Mouse (Mus musculus): ENCODE measurements around the gene Cacna2d3. TPM values are rescaled to one million over a fixed set of nuclear protein-coding genes. Genes with fewer than 3 reads are reported as not detected.
A peak's percentile ranks its signal among the peaks of the same experiment; 100 is the strongest.

Cacna2d3 gene
- polyA plus RNA-seq, 1 experiment from 2014 or later: 19.1 TPM

- no peak overlapping the region for H3K9ac ChIP-seq (ENCODE audit: low read length)
- H3K9me3 ChIP-seq (ENCODE audit: control insufficient read depth, low read length): no peaks in the 10 kb centered on the region
- H3K36me3 ChIP-seq (ENCODE audit: control insufficient read depth, insufficient read depth, low read length): no peaks in the 10 kb centered on the region
- H3K4me1 ChIP-seq (ENCODE audit: control insufficient read depth, insufficient read depth, low read length): no peaks in the 10 kb centered on the region
- DNase-seq (ENCODE audit: low spot score) (no peak), ATAC-seq (ENCODE audit: insufficient read depth, low FRiP score, low TSS enrichment) (no peak)
- no peak overlapping the region for H3K27ac ChIP-seq (ENCODE audit: low read depth, low read length)
- H3K4me3 ChIP-seq (ENCODE audit: low read depth, low read length): no peak overlapping the region
- no peaks in the 10 kb centered on the region for H3K27me3 ChIP-seq (ENCODE audit: control insufficient read depth, insufficient read depth, low read length)
- H3K4me2 ChIP-seq (ENCODE audit: low read depth): no peak overlapping the region
- 30% methylated on average over 2 of the region's 2 CpGs for WGBS
These were observed 315.8 kb downstream of the Cacna2d3 start for GRCm38 (mm10) chr14:29405878-29406165.

- H3K27me3 ChIP-seq (ENCODE audit: control insufficient read depth, insufficient read depth, low read length): no peaks in the 10 kb centered on the region
- no peak overlapping the region for H3K4me3 ChIP-seq (ENCODE audit: low read depth, low read length)
- H3K4me2 ChIP-seq (ENCODE audit: low read depth): no peak overlapping the region
- no peaks in the 10 kb centered on the region for H3K36me3 ChIP-seq (ENCODE audit: control insufficient read depth, insufficient read depth, low read length)
- WGBS: 81% methylated on average over 8 of the region's 8 CpGs
- no peaks in the 10 kb centered on the region for H3K9me3 ChIP-seq (ENCODE audit: control insufficient read depth, low read length)
- ATAC-seq (ENCODE audit: insufficient read depth, low FRiP score, low TSS enrichment) (no peak), DNase-seq (ENCODE audit: low spot score) (no peak)
- no peak overlapping the region for H3K27ac ChIP-seq (ENCODE audit: low read depth, low read length)
- no peak overlapping the region for H3K9ac ChIP-seq (ENCODE audit: low read length)
- no peaks in the 10 kb centered on the region for H3K4me1 ChIP-seq (ENCODE audit: control insufficient read depth, insufficient read depth, low read length)
These were observed 316.4 kb downstream of the Cacna2d3 start for GRCm38 (mm10) chr14:29405125-29405877.

- no peaks in the 10 kb centered on the region for H3K27me3 ChIP-seq (ENCODE audit: control insufficient read depth, insufficient read depth, low read length)
- no peak for ATAC-seq (ENCODE audit: insufficient read depth, low FRiP score, low TSS enrichment)
- DNase-seq (ENCODE audit: low spot score): no peak
- WGBS: 72% methylated on average over 8 of the region's 8 CpGs
- no peak overlapping the region for H3K4me2 ChIP-seq (ENCODE audit: low read depth)
- H3K9ac ChIP-seq (ENCODE audit: low read length): no peak overlapping the region
- no peak overlapping the region for H3K27ac ChIP-seq (ENCODE audit: low read depth, low read length)
- no peaks in the 10 kb centered on the region for H3K36me3 ChIP-seq (ENCODE audit: control insufficient read depth, insufficient read depth, low read length)
- H3K4me3 ChIP-seq (ENCODE audit: low read depth, low read length): no peak overlapping the region
- no peaks in the 10 kb centered on the region for H3K9me3 ChIP-seq (ENCODE audit: control insufficient read depth, low read length)
- no peaks in the 10 kb centered on the region for H3K4me1 ChIP-seq (ENCODE audit: control insufficient read depth, insufficient read depth, low read length)
These were observed 317.5 kb downstream of the Cacna2d3 start for GRCm38 (mm10) chr14:29403849-29404808.

GRCm38 (mm10) chr14:29402471-29402870, 319.2 kb downstream of the Cacna2d3 start:
- H3K9ac ChIP-seq (ENCODE audit: low read length): no peak overlapping the region
- 56% methylated on average over 8 of the region's 8 CpGs for WGBS
- no peaks in the 10 kb centered on the region for H3K36me3 ChIP-seq (ENCODE audit: control insufficient read depth, insufficient read depth, low read length)
- peak; percentile 27; the same call in 1 of the 2 replicates for ATAC-seq (ENCODE audit: insufficient read depth, low FRiP score, low TSS enrichment)
- no peak overlapping the region for H3K4me2 ChIP-seq (ENCODE audit: low read depth)
- H3K27me3 ChIP-seq (ENCODE audit: control insufficient read depth, insufficient read depth, low read length): no peaks in the 10 kb centered on the region
- no peak overlapping the region for H3K4me3 ChIP-seq (ENCODE audit: low read depth, low read length)
- peak; percentile 45 for DNase-seq (ENCODE audit: low spot score)
- no peaks in the 10 kb centered on the region for H3K4me1 ChIP-seq (ENCODE audit: control insufficient read depth, insufficient read depth, low read length)
- no peak overlapping the region for H3K27ac ChIP-seq (ENCODE audit: low read depth, low read length)
- no peaks in the 10 kb centered on the region for H3K9me3 ChIP-seq (ENCODE audit: control insufficient read depth, low read length)

- DNase-seq (ENCODE audit: low spot score): no peak
- Histone ChIP-seq H3K36me3 (ENCODE audit: control insufficient read depth, insufficient read depth, low read length) (no peaks in the 10 kb centered on the region), H3K9me3 (ENCODE audit: control insufficient read depth, low read length) (no peaks in the 10 kb centered on the region), H3K27me3 (ENCODE audit: control insufficient read depth, insufficient read depth, low read length) (no peaks in the 10 kb centered on the region), H3K4me2 (ENCODE audit: low read depth) (no peak overlapping the region), H3K4me3 (ENCODE audit: low read depth, low read length) (no peak overlapping the region), H3K9ac (ENCODE audit: low read length) (no peak overlapping the region), H3K4me1 (ENCODE audit: control insufficient read depth, insufficient read depth, low read length) (no peaks in the 10 kb centered on the region), H3K27ac (ENCODE audit: low read depth, low read length) (no peak overlapping the region)
- 73% methylated on average over 8 of the region's 8 CpGs for WGBS
- no peak for ATAC-seq (ENCODE audit: insufficient read depth, low FRiP score, low TSS enrichment)
These were observed 327.9 kb downstream of the Cacna2d3 start for GRCm38 (mm10) chr14:29393786-29394185.

GRCm38 (mm10) chr14:29392851-29393250, 328.8 kb downstream of the Cacna2d3 start:
- no peaks in the 10 kb centered on the region for H3K27me3 ChIP-seq (ENCODE audit: control insufficient read depth, insufficient read depth, low read length)
- no peak overlapping the region for H3K4me2 ChIP-seq (ENCODE audit: low read depth)
- H3K4me1 ChIP-seq (ENCODE audit: control insufficient read depth, insufficient read depth, low read length): no peaks in the 10 kb centered on the region
- H3K27ac ChIP-seq (ENCODE audit: low read depth, low read length): no peak overlapping the region
- no peaks in the 10 kb centered on the region for H3K36me3 ChIP-seq (ENCODE audit: control insufficient read depth, insufficient read depth, low read length)
- ATAC-seq (ENCODE audit: insufficient read depth, low FRiP score, low TSS enrichment) (no peak), DNase-seq (ENCODE audit: low spot score) (no peak)
- H3K9ac ChIP-seq (ENCODE audit: low read length): no peak overlapping the region
- 95% methylated on average over 3 of the region's 3 CpGs for WGBS
- no peak overlapping the region for H3K4me3 ChIP-seq (ENCODE audit: low read depth, low read length)
- H3K9me3 ChIP-seq (ENCODE audit: control insufficient read depth, low read length): no peaks in the 10 kb centered on the region

GRCm38 (mm10) chr14:29391489-29391888, 330.2 kb downstream of the Cacna2d3 start:
- Histone ChIP-seq H3K36me3 (ENCODE audit: control insufficient read depth, insufficient read depth, low read length) (no peaks in the 10 kb centered on the region), H3K4me1 (ENCODE audit: control insufficient read depth, insufficient read depth, low read length) (no peaks in the 10 kb centered on the region), H3K9me3 (ENCODE audit: control insufficient read depth, low read length) (no peaks in the 10 kb centered on the region), H3K9ac (ENCODE audit: low read length) (no peak overlapping the region), H3K4me3 (ENCODE audit: low read depth, low read length) (no peak overlapping the region), H3K4me2 (ENCODE audit: low read depth) (no peak overlapping the region), H3K27ac (ENCODE audit: low read depth, low read length) (no peak overlapping the region), H3K27me3 (ENCODE audit: control insufficient read depth, insufficient read depth, low read length) (no peaks in the 10 kb centered on the region)
- DNase-seq (ENCODE audit: low spot score) (no peak), ATAC-seq (ENCODE audit: insufficient read depth, low FRiP score, low TSS enrichment) (no peak)
- WGBS: 88% methylated on average over 2 of the region's 2 CpGs

- no peaks in the 10 kb centered on the region for H3K9me3 ChIP-seq (ENCODE audit: control insufficient read depth, low read length)
- H3K4me2 ChIP-seq (ENCODE audit: low read depth): no peak overlapping the region
- no peaks in the 10 kb centered on the region for H3K36me3 ChIP-seq (ENCODE audit: control insufficient read depth, insufficient read depth, low read length)
- WGBS: 80% methylated on average over 3 of the region's 3 CpGs
- no peaks in the 10 kb centered on the region for H3K4me1 ChIP-seq (ENCODE audit: control insufficient read depth, insufficient read depth, low read length)
- H3K9ac ChIP-seq (ENCODE audit: low read length): no peak overlapping the region
- DNase-seq (ENCODE audit: low spot score): no peak
- no peaks in the 10 kb centered on the region for H3K27me3 ChIP-seq (ENCODE audit: control insufficient read depth, insufficient read depth, low read length)
- H3K27ac ChIP-seq (ENCODE audit: low read depth, low read length): no peak overlapping the region
- no peak overlapping the region for H3K4me3 ChIP-seq (ENCODE audit: low read depth, low read length)
- no peak for ATAC-seq (ENCODE audit: insufficient read depth, low FRiP score, low TSS enrichment)
These were observed 333.9 kb downstream of the Cacna2d3 start for GRCm38 (mm10) chr14:29387761-29388160.

- H3K27ac ChIP-seq (ENCODE audit: low read depth, low read length): no peak overlapping the region
- ATAC-seq (ENCODE audit: insufficient read depth, low FRiP score, low TSS enrichment) (no peak), DNase-seq (ENCODE audit: low spot score) (no peak)
- H3K4me3 ChIP-seq (ENCODE audit: low read depth, low read length): no peak overlapping the region
- no peaks in the 10 kb centered on the region for H3K27me3 ChIP-seq (ENCODE audit: control insufficient read depth, insufficient read depth, low read length)
- no peaks in the 10 kb centered on the region for H3K36me3 ChIP-seq (ENCODE audit: control insufficient read depth, insufficient read depth, low read length)
- no peaks in the 10 kb centered on the region for H3K9me3 ChIP-seq (ENCODE audit: control insufficient read depth, low read length)
- H3K9ac ChIP-seq (ENCODE audit: low read length): no peak overlapping the region
- no peaks in the 10 kb centered on the region for H3K4me1 ChIP-seq (ENCODE audit: control insufficient read depth, insufficient read depth, low read length)
- no peak overlapping the region for H3K4me2 ChIP-seq (ENCODE audit: low read depth)
These were observed 336.2 kb downstream of the Cacna2d3 start for GRCm38 (mm10) chr14:29385500-29385899.

Measured in neural tube, embryonic 11.5 days (tissue).